In the genomic region with DNA sequence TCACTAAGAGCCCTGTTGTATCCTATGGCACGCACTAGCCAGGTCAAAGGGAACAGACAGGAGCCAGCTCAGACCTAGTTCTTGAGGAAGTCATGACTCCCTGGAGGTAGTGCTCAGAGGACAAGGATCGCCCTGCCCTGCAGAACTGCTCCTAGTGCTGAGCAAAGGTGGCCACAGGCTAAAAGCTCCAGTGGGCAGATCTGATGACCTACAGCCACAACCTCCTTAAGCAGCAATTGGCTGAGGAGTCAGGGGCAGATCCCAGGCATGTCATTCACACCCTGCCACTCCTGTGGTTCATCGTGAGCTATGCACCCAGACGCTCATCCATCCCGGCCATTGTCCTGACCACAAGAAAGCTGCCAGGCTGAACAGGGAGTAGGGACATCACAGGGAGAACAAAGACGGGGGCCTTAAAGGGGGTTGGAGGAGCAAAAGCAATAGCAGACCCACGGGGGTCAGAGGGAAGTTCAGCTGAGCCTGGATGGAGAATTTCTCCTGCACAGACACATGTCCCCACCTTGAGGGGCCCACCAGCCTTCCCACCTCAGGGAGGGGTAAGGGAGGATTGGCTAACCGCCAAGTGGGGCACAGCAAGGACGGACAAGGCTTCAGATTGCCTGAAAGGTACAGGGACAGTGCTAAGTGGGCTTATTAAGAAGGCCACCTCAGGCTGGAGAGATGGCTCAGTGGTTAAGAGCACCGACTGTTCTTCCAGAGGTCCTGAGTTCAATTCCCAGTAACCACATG, we compare ENCODE assay signal across 19 mouse cellular contexts. TPM values are rescaled to one million over a fixed set of nuclear protein-coding genes. Genes with fewer than 3 reads are reported as not detected.
DNase-seq lines count a peak whose midpoint lies in the region; ATAC-seq and TF ChIP-seq lines count a peak whose summit lies in the region.
"Had no signal": no experiment of that assay in that cellular context is flagged by ENCODE, and none has a peak within 500 bp of the region (broad histone marks: within the 10 kb centered on the region; RNA-seq: fewer than 3 reads in every experiment).

No protein-coding gene starts in this region.

- ATAC-seq in midbrain, postnatal 0 days (ENCODE audit: low FRiP score): no peak
- ATAC-seq in lung, postnatal 0 days: no peak
- ATAC-seq: CD4-positive, CD25-positive, alpha-beta regulatory T cell, adult 4 months; intestine, postnatal 0 days; midbrain, embryonic 15.5 days had no signal

- peak; percentile 18 for DNase-seq in adrenal gland, postnatal 14 days
- DNase-seq in adrenal gland, adult 2 months: no peak
- DNase-seq in heart, adult 9 months (ENCODE audit: low spot score in 2 of 2): peak; percentile 11
- no peak for DNase-seq in heart, postnatal 10 days
- peak; percentile 14 for DNase-seq in midbrain, embryonic 10.5 days (ENCODE audit: low spot score)
- no peak for DNase-seq in midbrain, postnatal 0 days (ENCODE audit: low spot score)
- DNase-seq in spleen, adult 12 weeks (ENCODE audit: low spot score): no peak
- DNase-seq in lung, postnatal 0 days (ENCODE audit: low spot score): no peak
- DNase-seq: gastrocnemius, postnatal 14 days; layer of hippocampus, adult 9-11 months; lung, postnatal 10 days; thymus, postnatal 14 days had no signal

- intact Hi-C loops in heart, postnatal 10 days (cut with DNase I): no loop called here

- H3K9me3 ChIP-seq in midbrain, embryonic 10.5 days (replicated peaks): 0 out of 2 replicates have a peak, but pooled peaks cover 2% of the 10 kb centered on the region
- H3K9me3 ChIP-seq in midbrain, postnatal 0 days (ENCODE audit: low read length): no peaks in the 10 kb centered on the region
- H3K9me3 ChIP-seq in lung, postnatal 0 days (ENCODE audit: low read length): no peaks in the 10 kb centered on the region
- H3K9me3 ChIP-seq: hindbrain, embryonic 12.5 days; liver, embryonic 15.5 days; midbrain, embryonic 15.5 days had no signal

- H3K9ac ChIP-seq in midbrain, postnatal 0 days (replicated peaks; ENCODE audit: low read length, poor library complexity, severe bottlenecking): no peak overlapping the region
- H3K9ac ChIP-seq in lung, postnatal 0 days (replicated peaks; ENCODE audit: low read depth): no peak overlapping the region
- H3K9ac ChIP-seq: hindbrain, embryonic 12.5 days; liver, embryonic 15.5 days; midbrain, embryonic 15.5 days had no signal

- H3K4me2 ChIP-seq in midbrain, postnatal 0 days (ENCODE audit: low read depth, low read length, poor library complexity, severe bottlenecking): no peak overlapping the region
- no peak overlapping the region for H3K4me2 ChIP-seq in lung, postnatal 0 days (replicated peaks; ENCODE audit: low read depth, low read length)
- H3K4me2 ChIP-seq: hindbrain, embryonic 12.5 days; liver, embryonic 15.5 days; midbrain, embryonic 15.5 days had no signal

- peaks cover 19% of the 10 kb centered on the region for H3K27me3 ChIP-seq in midbrain, embryonic 10.5 days (ENCODE audit: low read depth, poor library complexity, severe bottlenecking)
- no peaks in the 10 kb centered on the region for H3K27me3 ChIP-seq in midbrain, postnatal 0 days (ENCODE audit: insufficient read depth, low read length)
- no peaks in the 10 kb centered on the region for H3K27me3 ChIP-seq in lung, postnatal 0 days (replicated peaks; ENCODE audit: insufficient read depth, low read length)
- H3K27me3 ChIP-seq: liver, embryonic 15.5 days had no signal

- no peaks in the 10 kb centered on the region for H3K36me3 ChIP-seq in midbrain, embryonic 10.5 days
- no peaks in the 10 kb centered on the region for H3K36me3 ChIP-seq in midbrain, postnatal 0 days (ENCODE audit: insufficient read depth, low read length)
- no peaks in the 10 kb centered on the region for H3K36me3 ChIP-seq in lung, postnatal 0 days (ENCODE audit: insufficient read depth, low read length)
- H3K36me3 ChIP-seq: hindbrain, embryonic 12.5 days; liver, embryonic 15.5 days; midbrain, embryonic 15.5 days had no signal

- peaks cover 19% of the 10 kb centered on the region for H3K4me1 ChIP-seq in midbrain, embryonic 10.5 days
- no peaks in the 10 kb centered on the region for H3K4me1 ChIP-seq in midbrain, postnatal 0 days (ENCODE audit: insufficient read depth, low read length)
- H3K4me1 ChIP-seq in lung, postnatal 0 days (ENCODE audit: insufficient read depth, low read depth, low read length): peaks cover 4% of the 10 kb centered on the region; the same call in 1 of the 2 replicates
- H3K4me1 ChIP-seq: liver, embryonic 15.5 days had no signal

- H3K27ac ChIP-seq in midbrain, embryonic 10.5 days (replicated peaks): no peak overlapping the region
- H3K27ac ChIP-seq in midbrain, postnatal 0 days (ENCODE audit: low read depth, low read length): no peak overlapping the region
- no peak overlapping the region for H3K27ac ChIP-seq in lung, postnatal 0 days (ENCODE audit: low read length)
- H3K27ac ChIP-seq: hindbrain, embryonic 12.5 days; liver, embryonic 15.5 days; midbrain, embryonic 15.5 days had no signal

- H3K4me3 ChIP-seq in midbrain, embryonic 10.5 days: no peak overlapping the region
- H3K4me3 ChIP-seq in midbrain, postnatal 0 days (ENCODE audit: low read depth, low read length): no peak overlapping the region
- no peak overlapping the region for H3K4me3 ChIP-seq in lung, postnatal 0 days (ENCODE audit: low read depth, low read length)
- H3K4me3 ChIP-seq: hindbrain, embryonic 12.5 days; liver, embryonic 15.5 days; midbrain, embryonic 15.5 days had no signal

- 64% methylated on average over 10 of the region's 10 CpGs for WGBS in midbrain, embryonic 10.5 days
- 48% methylated on average over 10 of the region's 10 CpGs for WGBS in midbrain, postnatal 0 days
- WGBS in lung, postnatal 0 days: 39% methylated on average over 10 of the region's 10 CpGs

- no peak for TF ChIP-seq EP300 in lung, postnatal 0 days (IDR thresholded peaks at IDR 0.05)

- no peak for TF ChIP-seq CTCF in midbrain, postnatal 0 days (IDR thresholded peaks at IDR 0.05)
- no peak for TF ChIP-seq CTCF in lung, postnatal 0 days (IDR thresholded peaks at IDR 0.05)

RNA-seq across cellular contexts. Expression of gene Ttc34, which starts 9.2 kb away (rescaled TPM):
- 0.15 and 0.19 TPM in 2 replicates for total RNA-seq in adrenal gland, postnatal 14 days (2021)
- under 1 TPM in 1 of 2 experiments, not detected in 1; 0.21 TPM for total RNA-seq in adrenal gland, adult 2 months (2021)
- polyA plus RNA-seq in adrenal gland, adult 2 months (2012; rRNA removed): 0.29 and 0.48 TPM in 2 replicates
- total RNA-seq in heart, postnatal 10 days (2021): under 1 TPM; 0.17 to 0.45 TPM
- polyA plus RNA-seq in midbrain, embryonic 10.5 days (2016; fragmentation: Nextera tagmentation; extraction: Ambion mirVana): 0.22 and 0.57 TPM in 2 replicates
- 2.5 and 3.9 TPM in 2 replicates for total RNA-seq in midbrain, postnatal 0 days (2014; rRNA removed)
- polyA plus RNA-seq in midbrain, postnatal 0 days (2015; fragmentation: Nextera tagmentation; extraction: Ambion mirVana): 2.9 and 3.3 TPM in 2 replicates
- 0.54 and 0.56 TPM in 2 replicates for polyA plus RNA-seq in lung, postnatal 0 days (2015; fragmentation: Nextera tagmentation; extraction: Ambion mirVana)
- total RNA-seq: gastrocnemius, postnatal 14 days; MEL had no signal
- polyA plus RNA-seq: CD4-positive, CD25-positive, alpha-beta regulatory T cell, adult 4 months; intestine, postnatal 0 days; liver, embryonic 15.5 days had no signal

RNA-seq across cellular contexts. Expression of gene Mmel1, which starts 41.3 kb away (rescaled TPM):
- total RNA-seq in adrenal gland, postnatal 14 days (2021): 0.68 and 1.6 TPM in 2 replicates
- total RNA-seq in adrenal gland, adult 2 months (2021): 1 to 10 TPM in 1 of 2 experiments, under 1 TPM in 1; 0.66 to 4.9 TPM
- 2.4 and 6.3 TPM in 2 replicates for polyA plus RNA-seq in adrenal gland, adult 2 months (2012; rRNA removed)
- under 1 TPM; 0.32 to 0.48 TPM for total RNA-seq in heart, postnatal 10 days (2021)
- 0.20 and 0.35 TPM in 2 replicates for polyA plus RNA-seq in midbrain, embryonic 10.5 days (2016; fragmentation: Nextera tagmentation; extraction: Ambion mirVana)
- total RNA-seq in midbrain, postnatal 0 days (2014; rRNA removed): 0.76 and 0.82 TPM in 2 replicates
- polyA plus RNA-seq in midbrain, postnatal 0 days (2015; fragmentation: Nextera tagmentation; extraction: Ambion mirVana): 0.89 and 0.93 TPM in 2 replicates
- polyA plus RNA-seq in lung, postnatal 0 days (2015; fragmentation: Nextera tagmentation; extraction: Ambion mirVana): 0.06 and 0.07 TPM in 2 replicates
- polyA plus RNA-seq: CD4-positive, CD25-positive, alpha-beta regulatory T cell, adult 4 months; kidney, embryonic 16.5 days had no signal

Comparison
In these comparisons a context has a peak if more than half of its experiments do, and no peak if none do; other contexts are left out.
1. DNase-seq: peak in adrenal gland, postnatal 14 days (single experiment), heart, adult 9 months (2 of 2) and midbrain, embryonic 10.5 days (single experiment); none in adrenal gland, adult 2 months (single experiment), heart, postnatal 10 days (0 of 2), midbrain, postnatal 0 days (single experiment), spleen, adult 12 weeks (single experiment) and lung, postnatal 0 days (single experiment).